In the genomic region with DNA sequence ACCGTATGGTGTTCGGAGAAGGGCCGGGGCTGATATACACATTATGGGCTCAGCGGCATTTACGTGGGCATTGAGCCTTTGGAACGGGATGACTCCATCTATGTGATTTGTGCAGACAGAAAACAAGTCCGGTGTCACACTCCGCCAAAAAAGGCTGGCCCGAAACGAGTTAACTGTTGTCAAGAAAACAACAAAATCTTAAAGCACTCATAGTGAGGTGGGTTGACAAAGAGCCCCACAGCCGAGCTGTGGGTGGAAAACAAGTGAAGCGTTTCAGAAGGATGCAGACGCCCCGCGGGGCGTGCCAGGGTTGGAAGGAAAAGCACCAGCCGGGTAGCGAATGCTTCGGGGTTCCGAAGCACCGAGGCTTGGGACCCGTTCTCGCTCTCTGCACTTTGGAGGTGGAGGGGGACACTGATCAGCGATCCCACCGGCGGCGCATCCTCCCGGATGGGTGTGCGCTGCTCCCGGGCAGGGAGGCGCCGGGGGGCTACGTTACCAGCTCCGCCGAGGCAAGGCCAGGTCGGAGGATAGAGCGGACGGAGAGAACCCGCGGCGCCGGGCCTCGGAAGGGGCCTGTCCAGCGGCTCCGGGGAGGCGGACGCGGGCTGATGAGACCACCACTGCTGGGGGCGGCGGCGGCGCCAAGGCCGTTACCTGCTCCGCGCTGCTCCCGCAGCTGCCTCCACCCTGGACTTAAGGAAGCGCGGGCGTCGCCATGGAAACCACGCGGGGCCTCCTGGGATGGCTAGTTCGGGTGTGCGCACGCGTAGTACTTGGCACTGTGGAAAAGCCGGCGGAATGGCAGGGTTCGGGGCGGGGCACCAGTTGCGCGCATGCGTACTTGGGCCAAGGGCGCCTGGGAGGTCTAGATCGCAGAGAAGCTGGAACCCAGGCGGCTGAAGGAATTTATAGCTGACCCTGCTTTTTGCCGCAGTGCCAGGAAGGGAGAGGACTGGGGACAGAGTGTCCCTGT, we compare ENCODE assay signal across 7 mouse cellular contexts. TPM values are rescaled to one million over a fixed set of nuclear protein-coding genes. Genes with fewer than 3 reads are reported as not detected.
A peak's percentile ranks its signal among the peaks of the same experiment; 100 is the strongest.
DNase-seq lines count a peak whose midpoint lies in the region; ATAC-seq lines count a peak whose summit lies in the region.

TSS of gene Lca5l (minus strand) at position 741 of the 976 bp plus-strand sequence.

- H3K36me3 ChIP-seq in embryonic facial prominence, embryonic 12.5 days = no peaks in the 10 kb centered on the region
- no peaks in the 10 kb centered on the region for H3K36me3 ChIP-seq in limb, embryonic 11.5 days (ENCODE audit: control insufficient read depth, insufficient read depth, low read length)
- H3K36me3 ChIP-seq in midbrain, embryonic 14.5 days (ENCODE audit: control insufficient read depth, insufficient read depth, low read length) = no peaks in the 10 kb centered on the region

- WGBS in embryonic facial prominence, embryonic 12.5 days = 1% methylated on average over 77 of the region's 77 CpGs
- WGBS in limb, embryonic 11.5 days = 1% methylated on average over 77 of the region's 77 CpGs
- WGBS in midbrain, embryonic 14.5 days = under 1% methylated on average over 77 of the region's 77 CpGs

- peak within 1 kb of the TSS; percentile 76 for H3K4me3 ChIP-seq in embryonic facial prominence, embryonic 12.5 days
- H3K4me3 ChIP-seq in limb, embryonic 11.5 days (ENCODE audit: low read depth, low read length) = peak within 1 kb of the TSS; percentile 84
- H3K4me3 ChIP-seq in midbrain, embryonic 14.5 days (replicated peaks; ENCODE audit: low read depth, low read length) = peak within 1 kb of the TSS; percentile 89

- H3K9ac ChIP-seq in embryonic facial prominence, embryonic 12.5 days = peak within 1 kb of the TSS; percentile 77
- peak within 1 kb of the TSS; percentile 75 for H3K9ac ChIP-seq in limb, embryonic 11.5 days (ENCODE audit: low read length)
- peak within 1 kb of the TSS; percentile 86 for H3K9ac ChIP-seq in midbrain, embryonic 14.5 days (replicated peaks; ENCODE audit: low read length)

- peak; percentile 94 for ATAC-seq in embryonic facial prominence, embryonic 12.5 days (ENCODE audit: insufficient number of reproducible peaks, insufficient read depth, low FRiP score, low TSS enrichment)
- peak; percentile 95 for ATAC-seq in limb, embryonic 11.5 days (ENCODE audit: insufficient number of reproducible peaks, low FRiP score, low TSS enrichment, low read depth)
- peak; percentile 98 for ATAC-seq in midbrain, embryonic 14.5 days (ENCODE audit: low FRiP score, low TSS enrichment)

- H3K27ac ChIP-seq in embryonic facial prominence, embryonic 12.5 days = peak within 1 kb of the TSS; percentile 72
- peak within 1 kb of the TSS; percentile 52 for H3K27ac ChIP-seq in limb, embryonic 11.5 days (replicated peaks; ENCODE audit: low read depth, low read length)
- peak within 1 kb of the TSS; percentile 82 for H3K27ac ChIP-seq in midbrain, embryonic 14.5 days (replicated peaks; ENCODE audit: low read depth, low read length)

- H3K4me2 ChIP-seq in embryonic facial prominence, embryonic 12.5 days (replicated peaks) = peak within 1 kb of the TSS; percentile 78
- peak within 1 kb of the TSS; percentile 55 for H3K4me2 ChIP-seq in limb, embryonic 11.5 days (ENCODE audit: low read depth, severe bottlenecking)
- H3K4me2 ChIP-seq in midbrain, embryonic 14.5 days (ENCODE audit: low read length) = peak within 1 kb of the TSS; percentile 71

- no peaks in the 10 kb centered on the region for H3K9me3 ChIP-seq in embryonic facial prominence, embryonic 12.5 days
- no peaks in the 10 kb centered on the region for H3K9me3 ChIP-seq in limb, embryonic 11.5 days (ENCODE audit: control insufficient read depth, low read length)
- H3K9me3 ChIP-seq in midbrain, embryonic 14.5 days (ENCODE audit: control insufficient read depth, low read length) = no peaks in the 10 kb centered on the region

- H3K4me1 ChIP-seq in embryonic facial prominence, embryonic 12.5 days = 0 out of 2 replicates have a peak, but pooled peaks cover 6% of the 10 kb centered on the region
- no peaks in the 10 kb centered on the region for H3K4me1 ChIP-seq in limb, embryonic 11.5 days (ENCODE audit: control insufficient read depth, insufficient read depth, low read length)
- peaks cover 4% of the 10 kb centered on the region; the same call in 1 of the 2 replicates for H3K4me1 ChIP-seq in midbrain, embryonic 14.5 days (ENCODE audit: control insufficient read depth, insufficient read depth, low read length)

- peak; percentile 100 for DNase-seq in adrenal gland, postnatal 25 days
- DNase-seq in heart, adult 11 months = peak; percentile 100
- peak; percentile 99 for DNase-seq in kidney, adult 18-20 months
- peak; percentile 100 for DNase-seq in limb, embryonic 11.5 days (ENCODE audit: low spot score)
- DNase-seq in midbrain, embryonic 14.5 days = peak; percentile 100
- peak; percentile 92 to 96 for DNase-seq in spleen, adult 18-20 months

- H3K27me3 ChIP-seq in embryonic facial prominence, embryonic 12.5 days = peaks cover 6% of the 10 kb centered on the region; the same call in 1 of the 2 replicates
- no peaks in the 10 kb centered on the region for H3K27me3 ChIP-seq in limb, embryonic 11.5 days (ENCODE audit: control insufficient read depth, insufficient read depth, low read length)
- no peaks in the 10 kb centered on the region for H3K27me3 ChIP-seq in midbrain, embryonic 14.5 days (ENCODE audit: control insufficient read depth, insufficient read depth, low read length)

RNA-seq across cellular contexts. Expression of gene Lca5l, which starts in this region (rescaled TPM):
- 3.0 and 3.6 TPM in 2 replicates for total RNA-seq in adrenal gland, postnatal 25 days (2021)
- 1.9 and 2.3 TPM in 2 replicates for polyA plus RNA-seq in embryonic facial prominence, embryonic 12.5 days (2016; fragmentation: Nextera tagmentation; extraction: Ambion mirVana)
- polyA plus RNA-seq in limb, embryonic 11.5 days (2014; fragmentation: Nextera tagmentation; extraction: Ambion mirVana) = 1.1 and 1.3 TPM in 2 replicates
- 1.7 and 2.1 TPM in 2 replicates for polyA plus RNA-seq in midbrain, embryonic 14.5 days (2014; fragmentation: Nextera tagmentation; extraction: Ambion mirVana)

Comparison
In these comparisons a context has a peak if more than half of its experiments do, and no peak if none do; other contexts are left out.
1. Peak in every context shown above with its lines: DNase-seq, ATAC-seq, H3K4me3 ChIP-seq and H3K27ac ChIP-seq.